8 mouse cellular contexts compared by ENCODE assay signal in the genomic region with DNA sequence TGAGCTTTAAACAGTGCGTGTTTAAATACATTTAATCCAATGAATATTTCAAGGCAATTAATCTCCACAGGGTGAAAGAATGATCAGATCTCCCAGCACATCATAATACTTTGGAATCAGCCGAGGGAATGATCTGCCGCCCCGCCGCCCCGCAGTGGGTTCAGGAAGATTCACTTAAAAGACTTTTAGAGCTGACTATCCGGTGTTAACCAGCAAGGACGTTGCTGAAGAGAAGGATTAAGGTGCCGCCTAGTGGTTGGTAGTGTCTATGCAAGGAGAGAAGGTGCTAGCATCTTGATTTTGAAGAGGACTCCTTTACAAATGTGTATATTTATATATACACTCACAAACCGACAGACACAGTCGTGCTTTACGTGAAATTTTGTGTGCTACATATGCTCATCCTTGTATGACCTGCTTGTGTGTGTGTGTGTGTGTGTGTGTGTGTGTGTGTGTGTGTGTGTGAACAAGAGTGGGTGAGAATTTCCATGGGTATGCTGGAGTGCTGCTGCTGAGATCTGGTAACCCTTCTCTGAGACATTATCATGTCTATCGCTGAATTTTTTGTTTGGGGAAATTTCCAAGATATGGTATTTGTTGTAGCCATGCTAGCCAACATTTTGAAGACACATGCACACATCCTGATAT. TPM values are rescaled to one million over a fixed set of nuclear protein-coding genes. Genes with fewer than 3 reads are reported as not detected.
DNase-seq lines count a peak whose midpoint lies in the region; ATAC-seq and TF ChIP-seq lines count a peak whose summit lies in the region.

No protein-coding gene starts in this region.

- no peak overlapping the region for H3K27ac ChIP-seq in MEL (ENCODE audit: control insufficient read depth, low read depth, low read length)
- no peak overlapping the region for H3K27ac ChIP-seq in lung, embryonic 14.5 days (ENCODE audit: low read depth)

- no peaks in the 10 kb centered on the region for H3K79me2 ChIP-seq in MEL (ENCODE audit: control insufficient read depth, insufficient read depth, low read length, poor library complexity)

- H3K9me3 ChIP-seq in MEL (replicated peaks; ENCODE audit: insufficient read depth, low read length) = no peaks in the 10 kb centered on the region
- no peaks in the 10 kb centered on the region for H3K9me3 ChIP-seq in lung, embryonic 14.5 days (ENCODE audit: low read depth, low read length)

- peaks cover 0 to 1% of the 10 kb centered on the region in 2 experiments; a peak in 2 of 4 replicates for H3K27me3 ChIP-seq in MEL (ENCODE audit: control insufficient read depth in 1 of 2, insufficient read depth in 2 of 2, low read length in 2 of 2)
- H3K27me3 ChIP-seq in lung, embryonic 14.5 days (ENCODE audit: insufficient read depth, low read length) = no peaks in the 10 kb centered on the region

- H3K9ac ChIP-seq in MEL (ENCODE audit: control insufficient read depth, low read depth, low read length, poor library complexity, severe bottlenecking) = peak overlapping the region; percentile 45
- no peak overlapping the region for H3K9ac ChIP-seq in lung, embryonic 14.5 days

- peak; percentile 96 for TF ChIP-seq RAD21 in MEL (IDR thresholded peaks at IDR 0.05; ENCODE audit: low read depth, low read length)

- peak overlapping the region in 1 of 2 experiments; percentile 17; a peak in 1 of 4 replicates for H3K4me3 ChIP-seq in MEL (ENCODE audit: control insufficient read depth in 1 of 2, insufficient read depth in 1 of 2, low read depth in 2 of 2, low read length in 2 of 2)
- H3K4me3 ChIP-seq in lung, embryonic 14.5 days (ENCODE audit: low read depth, low read length) = no peak overlapping the region

- DNase-seq in MEL (ENCODE audit: low read depth, low spot score) = peak; percentile 81
- peak; percentile 65 to 69 for DNase-seq in cerebellum, adult 18-20 months
- peak; percentile 66 for DNase-seq in forelimb bud, embryonic 11.5 days (ENCODE audit: low read depth, low spot score)
- DNase-seq in layer of hippocampus, adult 8-10 months (ENCODE audit: low spot score in 2 of 2) = peak; percentile 68 to 74
- DNase-seq in lung, embryonic 14.5 days = peak; percentile 90
- peak; percentile 27 for DNase-seq in ovary, postnatal 10 days (ENCODE audit: low spot score)
- peak; percentile 16 to 30 for DNase-seq in thymus, postnatal 36 days

- peak overlapping the region; percentile 50 for H3K4me2 ChIP-seq in lung, embryonic 14.5 days

- peak; percentile 78 to 89 for ATAC-seq in hematopoietic stem cell, adult 5-6 weeks (replicated peaks in 1 of 2; ENCODE audit: insufficient read depth in 1 of 2, low FRiP score in 2 of 2, low TSS enrichment in 1 of 2, low read depth in 1 of 2, poor library complexity in 2 of 2, severe bottlenecking in 2 of 2)
- peak; percentile 86 for ATAC-seq in lung, embryonic 14.5 days (ENCODE audit: insufficient read depth)

- 4% methylated on average over 13 of the region's 13 CpGs for WGBS in lung, embryonic 14.5 days

- H3K36me3 ChIP-seq in MEL (ENCODE audit: control insufficient read depth in 1 of 2, insufficient read depth in 2 of 2, low read length in 2 of 2) = peaks cover 0 to 2% of the 10 kb centered on the region in 2 experiments; a peak in 1 of 4 replicates
- H3K36me3 ChIP-seq in lung, embryonic 14.5 days (ENCODE audit: insufficient read depth) = no peaks in the 10 kb centered on the region

- TF ChIP-seq CTCF in MEL (IDR thresholded peaks at IDR 0.05 in 2 of 3, conservative IDR thresholded peaks at IDR 0.05 in 1 of 3; ENCODE audit: control insufficient read depth in 1 of 3, insufficient read depth in 1 of 3, low read depth in 2 of 3, low read length in 3 of 3, poor library complexity in 1 of 3, severe bottlenecking in 1 of 3) = peak; percentile 70 to 96 (median 80)
- peak; percentile 89 for TF ChIP-seq CTCF in lung, embryonic 14.5 days (IDR thresholded peaks at IDR 0.05; ENCODE audit: low read depth)

- TF ChIP-seq EP300 in MEL (IDR thresholded peaks at IDR 0.05; ENCODE audit: low read depth in 1 of 2, low read length in 2 of 2) = no peak

- no peaks in the 10 kb centered on the region for H3K4me1 ChIP-seq in MEL (ENCODE audit: control insufficient read depth in 1 of 2, insufficient read depth in 2 of 2, low read length in 2 of 2)
- no peaks in the 10 kb centered on the region for H3K4me1 ChIP-seq in lung, embryonic 14.5 days (ENCODE audit: insufficient read depth)

- TF ChIP-seq POLR2A in MEL (IDR thresholded peaks at IDR 0.05; ENCODE audit: control insufficient read depth in 1 of 2, insufficient read depth in 1 of 2, low read depth in 1 of 2, low read length in 2 of 2, poor library complexity in 1 of 2) = no peak

TF ChIP-seq in MEL, 35 proteins besides CTCF, POLR2A, EP300 and RAD21:
- TF ChIP-seq USF2 (IDR thresholded peaks at IDR 0.05; ENCODE audit: borderline replicate concordance in 1 of 2, insufficient read depth in 1 of 2, low read depth in 1 of 2, low read length in 2 of 2) = no peak
- peak; percentile 3; the same call in 1 of the 2 replicates for TF ChIP-seq NRF1 (IDR thresholded peaks at IDR 0.05; ENCODE audit: insufficient read depth, low read depth, low read length, poor library complexity, severe bottlenecking)
- TF ChIP-seq ZC3H11A (IDR thresholded peaks at IDR 0.05; ENCODE audit: low read depth, low read length) = peak; percentile 95
- peak; percentile 93 for TF ChIP-seq SMC3 (IDR thresholded peaks at IDR 0.05; ENCODE audit: low read depth, low read length)
TF ChIP-seq in MEL: peak in this region for 3.

RNA-seq across cellular contexts. Expression of a gene that starts 24.7 kb away (rescaled TPM):
- 97.7 and 102 TPM in 2 replicates for total RNA-seq in MEL (2012; rRNA removed)
- 10 to 100 TPM; 84.4 to 93.3 TPM for polyA plus RNA-seq in MEL (2012; ENCODE audit: insufficient read depth in 1 of 2, insufficient read length in 2 of 2, low read depth in 1 of 2, low replicate concordance in 2 of 2, missing spikeins in 1 of 2)
- total RNA-seq in hematopoietic stem cell, adult 5-6 weeks (2017) = 178 and 185 TPM in 2 replicates
- total RNA-seq in layer of hippocampus, adult 8-10 months (2022) = 10 to 100 TPM; 89.5 to 93.9 (median 92.0) TPM
- polyA plus RNA-seq in lung, embryonic 14.5 days (2014; fragmentation: Nextera tagmentation; extraction: Ambion mirVana) = 186 and 196 TPM in 2 replicates

RNA-seq across cellular contexts. Expression of a gene that starts 52.9 kb away (rescaled TPM):
- total RNA-seq in MEL (2012; rRNA removed) = not detected in 2 replicates
- under 1 TPM in 1 of 2 experiments, not detected in 1; 0.11 TPM for polyA plus RNA-seq in MEL (2012; ENCODE audit: insufficient read depth in 1 of 2, insufficient read length in 2 of 2, low read depth in 1 of 2, low replicate concordance in 2 of 2, missing spikeins in 1 of 2)
- 1.1 TPM in 1 of 2 replicates, not detected in the other for total RNA-seq in hematopoietic stem cell, adult 5-6 weeks (2017)
- not detected for total RNA-seq in layer of hippocampus, adult 8-10 months (2022)
- polyA plus RNA-seq in lung, embryonic 14.5 days (2014; fragmentation: Nextera tagmentation; extraction: Ambion mirVana) = 0.43 TPM in 1 of 2 replicates, not detected in the other

Comparison
In these comparisons a context has a peak if more than half of its experiments do, and no peak if none do; other contexts are left out.
1. DNase-seq: peak in every context shown above with its lines; median percentile 90 in lung, embryonic 14.5 days; 81 in MEL; 71 in layer of hippocampus, adult 8-10 months; 67 in cerebellum, adult 18-20 months; 66 in forelimb bud, embryonic 11.5 days; 27 in ovary, postnatal 10 days; 23 in thymus, postnatal 36 days.